Mouse (Mus musculus) bone marrow macrophage, adult 2 months (primary cell): ENCODE measurements around the gene Pbx4. TPM values are rescaled to one million over a fixed set of nuclear protein-coding genes. Genes with fewer than 3 reads are reported as not detected.
A peak's percentile ranks its signal among the peaks of the same experiment; 100 is the strongest.

Source experiments
- H3K27ac ChIP-seq: 2 replicates; pipeline ENCODE4 v1.5.1; 2012; ENCODE audit warnings: low read depth, low read length; ENCODE audit not compliant: insufficient read depth
- H3K4me1 ChIP-seq: 2 replicates; pipeline ENCODE4 v1.6.1; 2012; ENCODE audit warnings: low read length; ENCODE audit not compliant: control insufficient read depth, insufficient read depth
- H3K4me3 ChIP-seq: 2 replicates; pipeline ENCODE4 v1.5.1; 2012; ENCODE audit warnings: mild to moderate bottlenecking, low read length, moderate library complexity; ENCODE audit not compliant: insufficient read depth
- CTCF ChIP-seq: IDR thresholded peaks from 2 replicates; pipeline ENCODE4 v1.5.1; 2012; ENCODE audit warnings: low read depth, mild to moderate bottlenecking, low read length, moderate library complexity
- POLR2A ChIP-seq: IDR thresholded peaks from 2 replicates; pipeline ENCODE4 v1.6.1; 2012; ENCODE audit warnings: mild to moderate bottlenecking, low read depth, low read length, borderline replicate concordance
- polyA plus RNA-seq: library from polyadenylated mRNA; stranded (reverse); fragments of >200 nt; gene quantifications from 2 replicates; pipeline ENCODE4 v1.2.4, GENCODE M21; 2012; ENCODE audit not compliant: missing spikeins, insufficient read depth, insufficient read length

Pbx4 gene
- polyA plus RNA-seq, 1 experiment: 8.0 TPM

GRCm38 (mm10) chr8:69867696-69868326, 35.5 kb downstream of the Pbx4 start:
- no peak for TF ChIP-seq CTCF
- no peak for TF ChIP-seq POLR2A
- no peaks in the 10 kb centered on the region for H3K4me1 ChIP-seq
- no peak overlapping the region for H3K27ac ChIP-seq
- H3K4me3 ChIP-seq: no peak overlapping the region

- no peak overlapping the region for H3K27ac ChIP-seq
- H3K4me3 ChIP-seq: no peak overlapping the region
- TF ChIP-seq POLR2A: no peak
- no peak for TF ChIP-seq CTCF
- no peaks in the 10 kb centered on the region for H3K4me1 ChIP-seq
These were observed 37.9 kb downstream of the Pbx4 start for GRCm38 (mm10) chr8:69870003-69870765.

GRCm38 (mm10) chr8:69870907-69871306, 38.6 kb downstream of the Pbx4 start:
- Histone ChIP-seq H3K4me3 (no peak overlapping the region), H3K27ac (no peak overlapping the region), H3K4me1 (no peaks in the 10 kb centered on the region)
- TF ChIP-seq CTCF (no peak), POLR2A (no peak)

- TF ChIP-seq CTCF: peak; percentile 71
- no peak for TF ChIP-seq POLR2A
- Histone ChIP-seq H3K4me1 (no peaks in the 10 kb centered on the region), H3K27ac (no peak overlapping the region), H3K4me3 (no peak overlapping the region)
These were observed 41.9 kb downstream of the Pbx4 start for GRCm38 (mm10) chr8:69874155-69874554.

- H3K4me1 ChIP-seq: no peaks in the 10 kb centered on the region
- no peak overlapping the region for H3K4me3 ChIP-seq
- TF ChIP-seq POLR2A (no peak), CTCF (no peak)
- H3K27ac ChIP-seq: no peak overlapping the region
These were observed 42.4 kb downstream of the Pbx4 start for GRCm38 (mm10) chr8:69874654-69875053.

GRCm38 (mm10) chr8:69876097-69876496, 43.8 kb downstream of the Pbx4 start:
- Histone ChIP-seq H3K27ac (no peak overlapping the region), H3K4me3 (no peak overlapping the region), H3K4me1 (no peaks in the 10 kb centered on the region)
- TF ChIP-seq CTCF: no peak
- TF ChIP-seq POLR2A: no peak

GRCm38 (mm10) chr8:69876967-69877366, 44.7 kb downstream of the Pbx4 start:
- no peaks in the 10 kb centered on the region for H3K4me1 ChIP-seq
- H3K27ac ChIP-seq: no peak overlapping the region
- TF ChIP-seq POLR2A: no peak
- TF ChIP-seq CTCF: no peak
- H3K4me3 ChIP-seq: no peak overlapping the region

GRCm38 (mm10) chr8:69877396-69877795, 45.1 kb downstream of the Pbx4 start:
- TF ChIP-seq CTCF (no peak), POLR2A (no peak)
- Histone ChIP-seq H3K4me1 (no peaks in the 10 kb centered on the region), H3K27ac (no peak overlapping the region), H3K4me3 (no peak overlapping the region)

GRCm38 (mm10) chr8:69877992-69878391, 45.7 kb downstream of the Pbx4 start:
- H3K27ac ChIP-seq: no peak overlapping the region
- H3K4me3 ChIP-seq: no peak overlapping the region
- TF ChIP-seq POLR2A (no peak), CTCF (no peak)
- no peaks in the 10 kb centered on the region for H3K4me1 ChIP-seq

- Histone ChIP-seq H3K27ac (no peak overlapping the region), H3K4me1 (no peaks in the 10 kb centered on the region), H3K4me3 (no peak overlapping the region)
- TF ChIP-seq CTCF: no peak
- TF ChIP-seq POLR2A: no peak
These were observed 47.4 kb downstream of the Pbx4 start for GRCm38 (mm10) chr8:69879678-69880077.
